Mouse (Mus musculus): ENCODE results near the gene C1qtnf12.

The C1qtnf12 gene

DNA sequence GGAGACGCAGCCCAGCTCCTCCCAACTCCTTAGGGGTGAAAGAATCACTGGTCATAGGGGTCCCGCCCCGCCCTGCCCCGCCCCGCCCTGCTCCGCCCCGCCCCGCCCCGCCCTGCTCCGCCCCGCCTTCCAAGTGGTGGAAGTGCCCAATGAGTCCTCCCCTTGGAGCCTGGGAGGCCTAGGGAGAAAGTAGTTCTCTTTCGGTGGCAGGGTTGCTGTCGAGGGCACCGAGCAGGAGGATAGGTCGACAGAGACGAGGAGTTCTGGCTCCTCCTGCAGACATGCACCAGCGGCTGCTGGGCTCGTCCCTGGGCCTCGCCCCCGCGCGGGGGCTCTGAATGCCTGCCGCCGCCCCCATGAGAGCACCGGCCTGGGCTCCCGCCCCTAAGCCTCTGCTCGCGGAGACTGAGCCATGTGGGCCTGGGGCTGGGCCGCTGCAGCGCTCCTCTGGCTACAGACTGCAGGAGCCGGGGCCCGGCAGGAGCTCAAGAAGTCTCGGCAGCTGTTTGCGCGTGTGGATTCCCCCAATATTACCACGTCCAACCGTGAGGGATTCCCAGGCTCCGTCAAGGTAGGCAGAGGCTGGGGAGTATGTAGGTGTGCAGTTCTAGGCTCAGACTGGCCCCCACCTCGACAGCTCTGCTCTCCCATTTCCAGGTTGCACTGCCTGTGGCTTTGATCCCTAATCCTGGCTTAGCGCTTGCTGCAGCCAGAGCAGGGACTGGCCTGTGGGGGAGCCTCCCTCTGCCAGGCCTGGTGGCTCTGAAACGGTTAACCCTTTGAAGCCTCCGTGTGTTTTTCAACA is at the start of gene C1qtnf12:
TSS of gene C1qtnf12 (plus strand) at position 152 of the 805 bp plus-strand sequence.
- DNase-seq (ENCODE audit: low spot score in 2 of 2) = peak; percentile 16 to 37

DNA sequence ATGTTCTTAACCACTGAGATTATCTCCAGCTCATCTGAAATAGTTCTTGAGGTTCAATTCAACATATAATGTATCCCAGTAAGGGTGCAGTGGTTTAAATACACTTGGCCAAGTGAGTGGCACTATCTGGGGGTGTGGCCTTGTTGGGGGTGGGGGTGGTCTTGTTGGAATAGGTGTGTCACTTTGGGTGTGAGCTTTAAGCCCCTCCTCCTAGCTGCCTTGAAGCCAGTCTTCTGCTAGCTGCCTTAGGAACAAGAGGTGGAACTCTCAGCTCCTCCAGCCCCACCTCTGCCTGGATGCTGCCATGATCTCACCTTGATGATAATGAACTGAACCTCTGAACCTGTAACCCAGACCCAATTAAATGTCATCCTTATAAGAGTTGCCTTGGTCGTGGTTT is 30.1 kb upstream of the C1qtnf12 start:
- DNase-seq (ENCODE audit: low spot score in 2 of 2) = no peak

DNA sequence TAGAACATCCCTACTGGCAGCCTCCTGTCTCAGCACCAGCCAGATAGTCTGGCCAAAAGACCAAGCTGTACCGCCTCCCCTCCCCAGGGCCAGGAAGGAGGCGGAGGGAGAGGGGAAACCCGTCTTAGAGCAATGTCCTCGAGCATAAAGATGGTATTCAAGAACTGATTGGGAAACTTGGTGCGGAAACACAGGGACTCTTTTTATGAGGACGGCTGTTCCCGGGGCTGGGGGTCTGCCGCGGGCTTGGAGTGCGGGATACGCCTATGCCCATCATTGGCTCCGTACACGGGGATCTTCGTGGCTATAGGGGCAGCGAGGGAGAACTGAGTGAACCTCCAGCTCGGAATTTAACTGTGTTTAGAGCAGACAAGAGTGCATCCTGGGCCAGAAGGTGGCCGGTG is 19.1 kb upstream of the C1qtnf12 start:
- DNase-seq (ENCODE audit: low spot score in 2 of 2) = peak in 1 of 2 experiments; percentile 43

DNA sequence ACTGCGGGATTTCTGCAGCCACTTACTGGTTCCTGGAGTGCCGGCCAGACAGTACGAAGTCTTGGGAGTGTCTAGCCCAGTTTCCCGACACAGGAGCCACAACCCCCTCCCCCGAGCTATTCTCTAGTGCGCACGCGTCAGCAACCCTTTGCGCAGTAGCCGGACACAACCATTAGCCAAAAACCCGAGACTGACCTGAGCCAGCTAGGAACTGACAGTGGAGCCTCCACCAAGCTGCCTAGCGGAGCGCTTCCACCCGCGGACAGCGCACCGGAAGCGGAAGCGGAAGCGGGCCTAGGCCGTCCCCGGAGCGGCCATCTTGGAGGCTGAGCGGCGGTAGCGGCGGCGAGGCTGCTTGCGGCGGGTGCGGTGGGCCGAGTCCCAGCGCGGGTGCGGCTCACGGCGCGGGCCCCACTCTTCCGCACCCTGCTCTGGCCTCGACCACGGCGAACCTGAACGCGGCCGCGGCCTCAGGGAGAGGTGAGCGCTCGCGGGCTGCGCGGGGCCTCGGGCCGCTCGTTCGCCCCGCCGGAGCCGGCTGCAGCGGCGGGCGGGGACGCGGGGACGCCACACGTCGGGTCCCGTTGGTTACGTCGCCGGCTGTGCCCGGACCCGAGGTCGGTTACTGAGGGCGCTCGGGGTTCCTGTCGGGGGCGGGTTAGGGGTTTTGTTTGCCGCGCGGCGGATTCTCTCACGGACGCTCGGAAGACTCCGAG is 18.4 kb upstream of the C1qtnf12 start, which contains the start of gene Ube2j2:
TSS of gene Ube2j2 (plus strand) at position 298 of the 716 bp plus-strand sequence.
- peak; percentile 97 to 98 for DNase-seq (ENCODE audit: low spot score in 2 of 2)

DNA sequence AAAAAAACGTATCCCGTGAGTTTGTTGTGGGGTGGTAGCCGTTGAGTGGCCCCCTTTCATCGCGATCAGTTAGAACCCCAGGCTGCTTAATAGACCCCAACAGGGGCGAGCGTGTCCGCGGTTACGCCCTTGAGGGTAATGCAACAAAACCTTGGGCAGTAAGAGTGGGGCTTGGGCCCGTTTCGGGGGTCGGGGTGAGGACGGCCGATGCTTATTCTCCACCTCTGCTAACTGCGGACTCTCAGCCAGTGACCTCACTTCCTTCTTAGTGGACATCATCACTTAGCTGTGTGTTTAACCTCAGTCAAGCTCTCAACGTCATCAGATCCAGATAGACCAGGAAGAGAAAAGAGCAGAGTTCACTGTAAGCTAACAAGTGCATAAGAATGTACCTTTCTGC is 17.8 kb upstream of the C1qtnf12 start:
- no peak for DNase-seq (ENCODE audit: low spot score in 2 of 2)

DNA sequence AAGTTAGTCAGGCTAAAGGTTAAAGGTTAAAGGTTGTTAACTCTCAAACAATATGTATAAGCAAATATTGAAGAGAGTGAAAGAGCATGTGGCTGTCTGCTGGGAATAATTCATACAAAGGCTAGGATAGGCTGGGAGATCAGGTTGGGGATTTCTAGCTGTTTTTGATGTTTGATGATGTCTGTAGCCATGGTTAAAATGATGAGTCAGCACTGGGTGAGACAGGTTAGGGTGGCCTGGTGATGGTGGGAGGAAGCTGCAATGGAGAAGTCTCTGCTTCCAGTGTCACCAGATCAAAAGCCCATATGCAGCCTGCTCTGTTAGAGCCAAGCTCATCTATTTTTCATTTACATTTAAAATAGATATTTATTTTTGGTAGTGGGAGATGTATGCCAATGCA is 15.0 kb upstream of the C1qtnf12 start:
- no peak for DNase-seq (ENCODE audit: low spot score in 2 of 2)

DNA sequence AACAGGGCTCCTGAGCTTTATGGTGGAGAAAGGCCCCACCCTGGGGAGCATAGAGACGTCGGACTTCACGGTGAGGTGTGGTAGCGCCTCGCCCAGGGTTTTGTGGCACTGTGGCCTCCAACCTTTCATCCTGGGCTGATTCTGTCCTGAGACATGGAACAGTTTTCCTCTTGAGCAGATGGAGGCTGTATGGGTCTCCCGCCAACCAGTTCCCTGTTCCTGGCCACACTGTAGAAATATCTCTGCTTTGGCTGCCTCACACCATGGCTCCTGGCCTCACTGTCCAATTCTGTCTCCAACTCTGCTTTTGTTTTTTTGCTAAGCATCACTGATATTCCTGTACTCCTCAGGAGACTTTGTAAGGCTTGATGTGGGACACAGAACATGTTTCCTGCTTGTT is 6.6 kb upstream of the C1qtnf12 start:
- DNase-seq (ENCODE audit: low spot score in 2 of 2) = no peak

DNA sequence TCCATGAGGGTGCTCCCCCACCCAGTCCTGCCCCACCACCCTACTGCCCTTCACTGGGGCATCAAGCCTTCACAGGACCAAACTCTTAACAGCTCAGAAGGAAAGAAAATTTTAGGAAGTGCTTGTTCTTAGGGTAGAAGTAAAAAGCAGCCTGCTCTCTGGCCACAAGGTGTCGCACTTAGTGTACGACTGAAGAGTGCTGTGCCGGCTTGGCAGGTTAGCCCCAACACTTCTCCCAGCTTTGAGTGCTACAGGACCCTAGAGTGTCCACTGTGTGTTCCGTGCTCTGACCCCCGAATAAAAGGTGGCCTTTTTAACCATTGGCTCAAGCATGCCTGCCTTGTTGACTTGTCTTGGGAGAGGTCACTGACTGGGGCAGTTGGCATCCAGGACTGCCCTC is 2.8 kb upstream of the C1qtnf12 start:
- DNase-seq (ENCODE audit: low spot score in 2 of 2) = peak; percentile 73 to 80

DNA sequence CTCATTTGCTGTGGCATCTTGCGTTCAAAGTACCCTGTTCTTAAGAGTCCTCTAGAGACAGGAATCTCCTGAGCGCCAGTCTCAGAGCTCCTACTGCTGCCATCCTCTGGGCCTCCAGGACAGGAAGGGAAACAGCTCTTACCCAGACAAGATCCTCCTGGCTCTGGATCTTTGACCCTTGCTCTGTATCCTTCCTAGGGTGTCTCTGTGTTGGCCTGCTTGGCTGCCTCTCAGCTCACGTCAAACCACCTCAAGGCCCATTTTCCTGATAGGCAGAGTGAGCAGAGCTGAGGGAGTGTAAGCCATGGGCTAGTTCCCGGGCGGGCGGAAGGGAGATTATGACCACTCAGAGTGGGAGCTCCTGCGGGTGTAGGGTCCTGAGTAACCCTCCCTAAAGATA is 988 bp downstream of the C1qtnf12 start:
- DNase-seq (ENCODE audit: low spot score in 2 of 2) = no peak

DNA sequence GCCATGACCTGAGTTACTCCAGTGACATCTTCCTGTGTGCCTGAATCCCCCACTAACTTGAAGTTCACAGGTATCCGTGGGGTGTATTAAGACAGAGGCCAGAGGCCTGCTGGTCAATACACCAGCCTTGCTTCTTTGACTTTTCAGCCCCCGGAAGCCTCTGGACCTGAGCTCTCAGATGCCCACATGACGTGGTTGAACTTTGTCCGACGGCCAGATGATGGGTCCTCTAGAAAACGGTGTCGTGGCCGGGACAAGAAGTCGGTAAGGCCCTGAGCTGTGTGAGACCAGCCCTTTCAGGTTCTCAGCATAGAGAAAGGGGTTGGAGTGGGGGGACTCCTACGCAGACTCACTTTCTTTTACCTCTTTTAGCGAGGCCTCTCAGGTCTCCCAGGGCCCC is 2.3 kb downstream of the C1qtnf12 start:
- DNase-seq (ENCODE audit: low spot score in 2 of 2) = no peak

DNA sequence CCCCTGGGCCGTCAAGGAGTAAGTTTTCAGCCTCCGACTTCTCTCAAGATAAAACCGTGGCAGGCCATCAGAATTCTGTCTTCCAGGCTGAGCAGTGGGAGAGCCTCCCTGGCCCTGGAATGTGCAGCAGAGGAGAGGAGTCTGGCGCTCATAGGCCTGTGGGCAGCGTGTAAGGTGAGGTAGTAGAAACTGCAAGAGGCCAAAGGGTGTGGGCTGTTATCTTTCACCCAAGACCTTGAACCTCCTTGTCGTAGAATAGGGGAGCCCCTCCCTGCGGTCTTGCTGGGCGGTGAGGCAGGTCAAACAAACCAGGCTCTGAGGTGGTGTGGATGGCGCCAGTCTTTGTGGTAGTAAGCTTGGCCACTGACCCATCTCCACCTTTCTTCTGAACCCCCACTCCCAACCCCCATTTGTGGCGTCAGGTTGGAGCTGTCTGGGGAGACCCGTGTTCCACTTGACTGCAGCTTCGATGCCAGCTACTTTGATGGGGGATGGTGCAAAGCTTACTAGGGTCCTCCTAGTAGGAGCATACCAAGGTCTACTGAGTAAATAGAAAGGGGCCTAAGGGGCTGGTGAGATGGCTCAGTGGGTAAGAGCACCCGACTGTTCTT is 7.0 kb downstream of the C1qtnf12 start:
- no peak for DNase-seq (ENCODE audit: low spot score in 2 of 2)

DNA sequence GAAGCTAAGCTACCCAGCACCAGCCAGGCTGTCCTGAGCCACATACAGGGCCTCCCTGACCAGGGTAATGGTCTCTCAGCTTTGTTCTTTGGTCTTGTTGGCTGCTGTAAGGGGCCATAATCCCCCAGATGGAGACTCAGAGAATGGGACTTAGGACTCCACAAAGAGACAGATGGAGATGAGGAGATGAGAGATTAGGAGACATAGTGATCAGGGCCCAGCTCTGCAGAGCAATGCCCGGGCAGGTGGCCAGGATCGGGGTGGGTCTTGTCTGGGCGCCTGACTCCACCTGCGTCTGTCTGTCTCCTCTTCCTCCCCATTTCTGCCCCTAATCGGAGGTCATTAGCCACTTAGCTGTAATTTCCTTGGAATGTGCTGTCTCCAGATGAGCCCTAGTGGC is 8.2 kb downstream of the C1qtnf12 start:
- no peak for DNase-seq (ENCODE audit: low spot score in 2 of 2)

DNA sequence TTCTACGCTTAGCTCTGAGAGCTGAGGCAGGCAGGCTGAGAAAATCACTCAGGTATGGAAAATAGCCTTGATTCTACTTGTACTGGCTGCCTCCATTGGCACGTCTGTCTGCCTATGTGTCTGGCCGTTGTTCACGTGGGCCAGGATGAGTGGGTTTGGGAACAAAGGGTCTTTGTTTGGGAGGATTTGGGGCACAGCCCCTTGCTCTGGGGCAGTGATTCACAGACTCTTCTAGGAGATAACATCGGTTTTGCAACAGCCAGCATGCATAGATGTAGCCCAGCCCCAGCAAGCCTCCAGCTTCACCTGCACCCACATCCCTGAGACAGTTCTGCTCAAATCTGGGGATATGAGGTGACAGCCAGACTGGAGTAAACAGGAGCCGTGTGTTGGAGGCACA is 10.5 kb downstream of the C1qtnf12 start:
- DNase-seq (ENCODE audit: low spot score in 2 of 2) = no peak

DNA sequence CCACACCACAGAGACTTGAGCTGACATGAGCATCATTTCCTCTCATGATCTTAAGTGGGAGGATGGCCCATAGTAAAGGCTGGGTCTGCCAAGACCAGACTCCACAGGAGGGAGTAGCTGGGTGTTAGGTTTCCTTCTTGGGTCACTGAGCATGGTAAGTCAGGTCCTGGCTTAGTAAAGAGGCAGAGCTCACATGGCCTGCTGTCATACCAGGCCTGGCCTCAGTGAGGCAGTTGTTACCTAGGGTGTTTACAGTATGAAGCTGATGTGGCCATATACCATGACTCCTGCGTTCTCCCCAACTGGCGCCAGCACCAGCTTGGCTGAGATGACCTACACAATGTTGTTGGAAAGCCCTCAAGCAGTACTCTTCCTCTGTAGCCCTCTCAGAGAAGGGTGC is 11.1 kb downstream of the C1qtnf12 start:
- DNase-seq (ENCODE audit: low spot score in 2 of 2) = no peak

DNA sequence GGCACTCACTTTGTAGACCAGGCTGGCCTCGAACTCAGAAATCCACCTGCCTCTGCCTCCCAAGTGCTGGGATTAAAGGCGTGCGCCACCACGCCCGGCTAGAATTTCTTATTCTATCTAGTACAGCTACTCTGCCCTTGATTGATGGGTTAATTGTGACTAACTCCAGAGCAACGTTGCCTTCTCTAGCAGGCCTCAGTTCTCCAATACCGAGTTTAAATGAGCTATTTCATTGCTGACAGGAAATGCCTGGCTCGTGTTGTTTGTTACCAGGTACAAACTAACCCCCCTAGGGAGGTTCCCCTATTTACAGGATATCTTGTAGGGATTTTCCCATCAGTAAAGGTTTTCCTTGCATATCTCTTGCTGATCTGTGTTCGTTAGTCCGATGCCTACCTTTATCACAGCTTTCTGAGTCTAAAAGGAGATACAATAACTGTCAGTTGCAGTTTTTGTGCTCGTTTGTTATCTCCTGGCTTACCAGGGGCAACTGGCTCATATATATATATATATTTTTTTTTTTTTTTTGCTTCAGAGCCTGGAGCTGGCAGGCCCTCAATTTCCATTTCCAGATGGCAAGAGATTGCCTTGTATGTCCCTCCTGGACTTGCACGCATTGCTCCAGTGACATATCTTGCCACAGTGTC is 19.4 kb downstream of the C1qtnf12 start:
- no peak for DNase-seq (ENCODE audit: low spot score in 2 of 2)

DNA sequence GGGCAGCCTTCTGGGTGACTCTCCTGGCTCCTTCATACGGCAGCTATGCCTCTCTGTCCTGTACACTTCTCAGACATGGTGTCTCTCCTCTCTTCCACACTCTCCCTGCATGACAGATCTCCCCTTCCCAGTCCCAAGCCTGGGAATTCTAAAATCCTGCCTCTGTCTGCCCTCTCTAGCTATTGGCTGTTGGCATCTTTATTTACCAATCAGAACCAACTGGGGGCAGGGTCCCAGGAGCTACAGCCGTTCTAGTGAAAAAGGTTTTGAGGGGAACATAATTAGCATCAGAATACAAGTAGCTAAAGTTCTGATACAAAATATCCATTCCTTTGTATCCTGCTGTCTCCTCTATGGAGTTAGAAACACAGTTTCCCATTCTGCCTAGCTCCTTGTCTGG is 21.7 kb downstream of the C1qtnf12 start:
- DNase-seq (ENCODE audit: low spot score in 2 of 2) = no peak

DNA sequence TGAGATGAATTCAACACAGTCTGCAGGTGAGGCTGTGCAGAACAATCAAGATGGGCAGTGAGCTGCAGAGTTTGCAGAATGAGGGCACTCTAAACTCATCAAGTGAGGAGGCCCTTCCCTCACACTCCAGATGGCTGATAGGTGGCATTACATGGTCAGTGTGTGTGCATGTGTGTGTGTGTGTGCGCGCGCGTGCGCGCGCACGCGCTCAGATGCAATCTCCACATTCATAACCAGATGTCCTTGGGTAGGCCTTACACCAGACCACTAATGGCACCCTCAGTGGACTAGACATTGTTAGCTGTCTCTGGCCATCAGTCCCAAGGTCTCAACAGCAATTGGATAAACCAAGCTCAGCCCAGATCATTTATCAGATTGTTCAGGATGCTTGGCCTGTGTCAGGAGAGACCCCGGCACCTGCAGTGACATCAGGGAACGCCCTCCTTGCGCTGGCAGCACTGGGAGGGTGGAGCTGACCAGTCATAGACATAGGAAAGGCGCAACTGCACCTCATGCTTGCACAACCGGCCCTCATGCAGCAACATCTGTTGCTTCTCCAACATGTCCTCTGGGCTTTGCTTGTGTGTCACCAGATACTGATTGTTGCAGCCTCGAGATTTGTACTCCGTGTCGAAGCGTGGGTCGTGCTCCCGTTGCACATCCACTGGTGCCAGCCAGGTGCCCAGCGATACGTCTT is 29.2 kb downstream of the C1qtnf12 start:
- no peak for DNase-seq (ENCODE audit: low spot score in 2 of 2)

DNA sequence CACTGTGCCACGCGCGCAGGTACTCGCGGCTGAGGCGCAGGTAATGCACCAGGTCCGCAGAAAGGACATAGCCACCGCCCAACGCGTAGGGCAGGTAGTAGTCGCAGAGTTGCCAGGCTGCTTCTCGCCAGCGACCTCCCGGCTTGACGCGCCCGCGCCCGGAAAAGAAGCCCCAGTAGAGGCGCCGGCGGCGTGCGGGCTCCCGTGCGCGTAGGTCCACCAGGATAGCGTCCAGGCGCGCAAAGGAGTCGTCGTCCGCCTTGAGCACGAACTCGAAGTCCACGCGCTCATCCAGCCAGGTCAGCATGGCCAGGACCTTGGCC is 29.8 kb downstream of the C1qtnf12 start:
- no peak for DNase-seq (ENCODE audit: low spot score in 2 of 2)

DNA sequence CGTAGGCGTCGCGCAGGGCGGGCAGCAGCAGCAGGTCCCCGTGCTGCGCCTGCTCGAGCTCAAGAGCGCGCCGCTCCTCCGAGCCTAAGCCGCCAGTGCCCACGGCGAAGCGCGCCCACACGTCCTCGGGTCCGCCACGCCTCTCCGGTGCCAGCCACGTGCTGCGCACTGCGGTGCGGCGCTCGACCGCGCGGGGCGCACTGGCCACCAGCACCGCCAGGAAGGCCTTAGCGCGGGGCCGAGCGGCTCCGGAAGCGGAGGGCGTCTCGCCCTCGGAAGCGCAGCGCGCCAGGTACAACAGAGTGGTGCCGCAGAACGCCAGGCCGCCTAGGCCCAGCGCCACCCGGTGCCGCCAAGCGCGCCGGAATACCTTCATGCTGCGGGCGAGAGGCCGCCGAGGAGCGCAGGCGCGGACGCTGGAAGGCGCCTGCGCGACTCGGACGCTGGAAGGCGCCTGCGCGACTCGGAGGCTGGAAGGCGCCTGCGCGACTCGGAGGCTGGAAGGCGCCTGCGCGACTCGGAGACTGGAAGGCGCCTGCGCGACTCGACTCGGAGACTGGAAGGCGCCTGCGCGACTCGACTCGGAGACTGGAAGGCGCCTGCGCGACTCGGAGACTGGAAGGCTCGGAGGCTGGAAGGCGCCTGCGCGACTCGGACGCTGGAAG is 30.3 kb downstream of the C1qtnf12 start, which contains the start of the genes B3galt6 and Sdf4:
TSS of gene B3galt6 (minus strand) at position 409 of the 665 bp plus-strand sequence.
TSS of gene Sdf4 (plus strand) at position 632 of the 665 bp plus-strand sequence.
- DNase-seq (ENCODE audit: low spot score in 2 of 2) = peak; percentile 84 to 92

DNA sequence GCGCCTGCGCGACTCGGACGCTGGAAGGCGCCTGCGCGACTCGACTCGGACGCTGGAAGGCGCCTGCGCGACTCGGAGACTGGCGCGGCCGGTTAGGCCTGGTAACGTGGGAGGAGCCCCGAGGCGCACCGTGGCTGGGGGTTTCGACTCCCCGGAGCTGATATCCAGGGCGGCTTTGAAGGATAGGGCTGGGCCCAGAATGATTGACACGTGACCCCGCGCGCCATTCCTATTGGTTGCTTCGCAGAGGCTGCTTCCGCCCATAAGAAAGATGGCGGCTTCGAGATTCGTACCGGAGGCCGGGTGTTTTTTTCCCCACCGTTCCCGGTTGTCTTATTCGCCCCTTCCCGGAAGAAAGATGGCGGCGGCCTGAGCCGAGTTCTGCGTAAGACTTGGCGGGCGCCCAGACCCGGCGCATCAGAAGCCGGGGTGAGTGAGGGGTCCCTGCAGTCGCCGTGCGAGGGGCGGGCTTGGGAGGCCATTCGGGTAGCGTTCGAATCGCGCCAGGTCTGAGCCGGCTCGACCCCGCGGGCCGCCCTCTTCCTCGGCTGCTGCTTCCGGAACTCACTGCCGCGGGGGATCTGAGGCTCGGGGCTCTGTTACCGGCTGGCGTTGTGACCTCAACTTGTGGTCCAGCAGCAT is 30.9 kb downstream of the C1qtnf12 start:
- peak; percentile 97 to 99 for DNase-seq (ENCODE audit: low spot score in 2 of 2)

Data from right cerebral cortex, adult 2 months (tissue).